Mouse (Mus musculus): Measurements from ENCODE around the gene Itga2.

GRCm38 (mm10) chr13:114933541-114933940 lies 1.6 kb upstream of the Itga2 start:
- TF ChIP-seq CTCF (IDR thresholded peaks at IDR 0.05; ENCODE audit: extremely low read depth, insufficient read depth, insufficient read length, insufficient replicate concordance), result no peak
- TF ChIP-seq POLR2A (IDR thresholded peaks at IDR 0.05; ENCODE audit: low read depth, low read length), result no peak

Data from spleen, adult 2 months (tissue).